Mouse (Mus musculus) forebrain, embryonic 16.5 days (tissue): ENCODE results near the gene Mybphl. TPM values are rescaled to one million over a fixed set of nuclear protein-coding genes. Genes with fewer than 3 reads are reported as not detected.
A peak's percentile ranks its signal among the peaks of the same experiment; 100 is the strongest.

Experiments used
- ATAC-seq: fragments of 200-750 bp; cut with Nextera tagmentation; 2 replicates; pipeline ENCODE4 v1.8.0; 2017; ENCODE audit warnings: mild to moderate bottlenecking, moderate library complexity
- H3K27ac ChIP-seq: fragments of 300-500 bp; sonication (generic); 2 replicates; pipeline ENCODE4 v1.5.1; 2014; ENCODE audit warnings: low read length, control low read depth
- H3K27me3 ChIP-seq: fragments of 300-500 bp; sonication (generic); replicated peaks from 2 replicates; pipeline ENCODE4 v1.6.1; 2014; ENCODE audit warnings: low read length; ENCODE audit not compliant: control insufficient read depth, insufficient read depth
- H3K36me3 ChIP-seq: fragments of 300-500 bp; sonication (generic); 2 replicates; pipeline ENCODE4 v1.6.1; 2014; ENCODE audit not compliant: control insufficient read depth, insufficient read depth
- H3K4me1 ChIP-seq: fragments of 300-500 bp; sonication (generic); replicated peaks from 2 replicates; pipeline ENCODE4 v1.6.1; 2014; ENCODE audit warnings: low read length; ENCODE audit not compliant: control insufficient read depth, insufficient read depth
- H3K4me2 ChIP-seq: fragments of 300-500 bp; sonication (generic); 2 replicates; pipeline ENCODE4 v1.6.1; 2014; ENCODE audit warnings: mild to moderate bottlenecking, low read length, control low read depth
- H3K4me3 ChIP-seq: fragments of 300-500 bp; sonication (generic); replicated peaks from 2 replicates; pipeline ENCODE4 v1.5.1; 2014; ENCODE audit warnings: mild to moderate bottlenecking, low read length, control low read depth
- H3K9ac ChIP-seq: fragments of 300-500 bp; sonication (generic); replicated peaks from 2 replicates; pipeline ENCODE4 v1.6.1; 2014; ENCODE audit warnings: low read depth, low read length, control low read depth
- H3K9me3 ChIP-seq: fragments of 300-500 bp; sonication (generic); 2 replicates; pipeline ENCODE4 v1.6.1; 2016; ENCODE audit warnings: low read length; ENCODE audit not compliant: control insufficient read depth
- WGBS: fragments of 180-500 bp; shearing (Covaris S2); extraction: QIAGEN DNeasy Blood & Tissue Kit; methylation state at CpG from one replicate; pipeline ENCODE4 v1.1.7; 2014; 5-methylcytosine and 5-hydroxymethylcytosine counted together
- polyA plus RNA-seq: library from polyadenylated mRNA; unstranded; fragments of >200 nt; fragmentation: Nextera tagmentation; extraction: Ambion mirVana; gene quantifications from 2 replicates; pipeline ENCODE4 v1.2.1, GENCODE M21; 2015

The Mybphl gene
- polyA plus RNA-seq, 1 experiment from 2014 or later: 0.16 TPM

- Histone ChIP-seq H3K4me2 (no peak overlapping the region), H3K9me3 (no peaks in the 10 kb centered on the region)
- 33% methylated on average over 22 of the region's 22 CpGs for WGBS
Observed at GRCm38 (mm10) chr3:108401692-108402527, 37.2 kb downstream of the Mybphl start.

GRCm38 (mm10) chr3:108402528-108402920, 37.8 kb downstream of the Mybphl start:
- Histone ChIP-seq H3K9me3 (no peaks in the 10 kb centered on the region), H3K4me2 (no peak overlapping the region), H3K4me1 (peaks cover 27% of the 10 kb centered on the region), H3K27me3 (no peaks in the 10 kb centered on the region), H3K9ac (peak overlapping the region; percentile 29; the same call in 1 of the 2 replicates), H3K27ac (peak overlapping the region; percentile 56), H3K4me3 (no peak overlapping the region), H3K36me3 (peaks cover 40% of the 10 kb centered on the region)
- no peak for ATAC-seq
- 66% methylated on average over 15 of the region's 15 CpGs for WGBS

More at GRCm38 (mm10) chr3:108401692-108402527, 37.2 kb downstream of the Mybphl start:
- peak overlapping the region; percentile 29; the same call in 1 of the 2 replicates for H3K9ac ChIP-seq
- H3K27me3 ChIP-seq: no peaks in the 10 kb centered on the region
- H3K36me3 ChIP-seq: peaks cover 41% of the 10 kb centered on the region
- ATAC-seq: peak; percentile 89
- H3K4me1 ChIP-seq: peaks cover 27% of the 10 kb centered on the region
- peak overlapping the region; percentile 56 for H3K27ac ChIP-seq
- no peak overlapping the region for H3K4me3 ChIP-seq

- no peaks in the 10 kb centered on the region for H3K27me3 ChIP-seq
- WGBS: 16% methylated on average over 13 of the region's 14 CpGs
- peak overlapping the region; percentile 40 for H3K9ac ChIP-seq
- no peak overlapping the region for H3K4me2 ChIP-seq
- peaks cover 50% of the 10 kb centered on the region for H3K4me1 ChIP-seq
- no peaks in the 10 kb centered on the region for H3K9me3 ChIP-seq
- H3K4me3 ChIP-seq: no peak overlapping the region
- H3K27ac ChIP-seq: peak overlapping the region; percentile 85
- H3K36me3 ChIP-seq: peaks cover 18% of the 10 kb centered on the region
- ATAC-seq: peak; percentile 44
Observed at GRCm38 (mm10) chr3:108405536-108406305, 41.0 kb downstream of the Mybphl start.

- Histone ChIP-seq H3K4me2 (no peak overlapping the region), H3K4me1 (peaks cover 56% of the 10 kb centered on the region), H3K36me3 (peaks cover 15% of the 10 kb centered on the region), H3K27me3 (no peaks in the 10 kb centered on the region), H3K9me3 (no peaks in the 10 kb centered on the region), H3K4me3 (no peak overlapping the region), H3K9ac (peak overlapping the region; percentile 40), H3K27ac (peak overlapping the region; percentile 85)
- 64% methylated on average over 24 of the region's 24 CpGs for WGBS
- no peak for ATAC-seq
Observed at GRCm38 (mm10) chr3:108406306-108406885, 41.7 kb downstream of the Mybphl start.

- Histone ChIP-seq H3K4me1 (peaks cover 62% of the 10 kb centered on the region), H3K9me3 (peaks cover 9% of the 10 kb centered on the region), H3K9ac (no peak overlapping the region), H3K27ac (no peak overlapping the region), H3K27me3 (no peaks in the 10 kb centered on the region), H3K36me3 (peaks cover 28% of the 10 kb centered on the region), H3K4me3 (no peak overlapping the region), H3K4me2 (no peak overlapping the region; the same call in 1 of the 2 replicates)
- ATAC-seq: no peak
- 86% methylated on average over 8 of the region's 8 CpGs for WGBS
Observed at GRCm38 (mm10) chr3:108408517-108409008, 43.9 kb downstream of the Mybphl start.

GRCm38 (mm10) chr3:108409656-108410358, 45.1 kb downstream of the Mybphl start:
- H3K4me1 ChIP-seq: peaks cover 68% of the 10 kb centered on the region
- peak overlapping the region; percentile 79 for H3K9ac ChIP-seq
- peaks cover 13% of the 10 kb centered on the region for H3K9me3 ChIP-seq
- peak; percentile 5; the same call in 1 of the 2 replicates for ATAC-seq
- H3K36me3 ChIP-seq: peaks cover 37% of the 10 kb centered on the region
- peak overlapping the region; percentile 97 for H3K27ac ChIP-seq
- H3K4me2 ChIP-seq: peak overlapping the region; percentile 87
- H3K4me3 ChIP-seq: peak overlapping the region; percentile 41
- H3K27me3 ChIP-seq: no peaks in the 10 kb centered on the region
- WGBS: 13% methylated on average over 8 of the region's 8 CpGs

GRCm38 (mm10) chr3:108410359-108410714, 45.6 kb downstream of the Mybphl start:
- WGBS: 2% methylated on average over 5 of the region's 5 CpGs
- Histone ChIP-seq H3K9ac (peak overlapping the region; percentile 79), H3K4me3 (peak overlapping the region; percentile 41), H3K9me3 (peaks cover 13% of the 10 kb centered on the region), H3K4me1 (peaks cover 68% of the 10 kb centered on the region), H3K36me3 (peaks cover 37% of the 10 kb centered on the region), H3K27ac (peak overlapping the region; percentile 97), H3K27me3 (no peaks in the 10 kb centered on the region), H3K4me2 (peak overlapping the region; percentile 87)
- ATAC-seq: peak; percentile 39

- Histone ChIP-seq H3K9me3 (peaks cover 13% of the 10 kb centered on the region), H3K27me3 (no peaks in the 10 kb centered on the region), H3K27ac (peak overlapping the region; percentile 97), H3K9ac (peak overlapping the region; percentile 79), H3K4me2 (peak overlapping the region; percentile 87), H3K4me1 (peaks cover 62% of the 10 kb centered on the region), H3K4me3 (peak overlapping the region; percentile 41), H3K36me3 (peaks cover 34% of the 10 kb centered on the region)
- WGBS: 12% methylated on average over 5 of the region's 5 CpGs
- peak; percentile 7 for ATAC-seq
Observed at GRCm38 (mm10) chr3:108411026-108411753, 46.5 kb downstream of the Mybphl start.
